Mouse (Mus musculus) E14TG2a.4 (cell line): ENCODE measurements around the gene Csrnp1.

Experiments
- H3K27me3 ChIP-seq: 2 replicates; pipeline ENCODE4 v1.6.1; 2014; ENCODE audit warnings: low read length, control low read depth; ENCODE audit not compliant: insufficient read depth
- H3K36me3 ChIP-seq: 2 replicates; pipeline ENCODE4 v1.6.1; 2014; ENCODE audit warnings: low read length, control low read depth; ENCODE audit not compliant: insufficient read depth
- H3K4me1 ChIP-seq: replicated peaks from 2 replicates; pipeline ENCODE4 v1.6.1; 2014; ENCODE audit warnings: low read depth, low read length, control low read depth
- H3K4me3 ChIP-seq: replicated peaks from 2 replicates; pipeline ENCODE4 v1.5.1; 2014; ENCODE audit warnings: mild to moderate bottlenecking, low read length
- H3K9me3 ChIP-seq: 2 replicates; pipeline ENCODE4 v1.6.1; 2014; ENCODE audit warnings: low read length, control low read depth
- CTCF ChIP-seq: conservative IDR thresholded peaks from 2 replicates; pipeline ENCODE4 v1.5.1; 2014; ENCODE audit warnings: low read length
- NANOG ChIP-seq: IDR thresholded peaks from 2 replicates; pipeline ENCODE4 v1.6.1; 2014; ENCODE audit warnings: borderline replicate concordance, low read length, mixed read lengths
- POU5F1 ChIP-seq: IDR thresholded peaks from 2 replicates; pipeline ENCODE4 v1.6.1; 2014; ENCODE audit warnings: low read length, borderline replicate concordance

Csrnp1 gene

DNA sequence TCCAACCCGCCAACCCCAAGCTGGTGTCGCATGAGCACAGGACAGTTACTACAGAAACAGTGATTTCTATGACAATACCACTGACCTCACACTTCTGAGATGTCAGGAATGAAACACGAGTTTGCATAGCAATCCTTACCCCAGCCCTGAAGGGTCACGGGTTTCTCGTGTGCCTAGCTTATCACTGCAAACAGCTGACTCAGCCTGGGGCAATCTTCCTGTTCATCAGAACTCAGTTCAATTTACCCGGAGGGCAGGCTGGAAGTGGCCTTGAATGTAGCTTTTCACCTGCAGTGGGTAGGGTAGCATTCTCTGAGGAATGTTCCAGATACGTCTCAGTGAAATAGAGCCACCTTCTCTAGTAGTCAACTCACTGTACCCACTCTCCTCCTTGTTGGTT, 9.7 kb upstream of the Csrnp1 start:
- Histone ChIP-seq H3K36me3 (no peaks in the 10 kb centered on the region), H3K9me3 (no peaks in the 10 kb centered on the region), H3K4me3 (no peak overlapping the region), H3K27me3 (peaks cover 14% of the 10 kb centered on the region), H3K4me1 (peaks cover 70% of the 10 kb centered on the region)
- TF ChIP-seq CTCF (no peak), POU5F1 (no peak), NANOG (no peak)

DNA sequence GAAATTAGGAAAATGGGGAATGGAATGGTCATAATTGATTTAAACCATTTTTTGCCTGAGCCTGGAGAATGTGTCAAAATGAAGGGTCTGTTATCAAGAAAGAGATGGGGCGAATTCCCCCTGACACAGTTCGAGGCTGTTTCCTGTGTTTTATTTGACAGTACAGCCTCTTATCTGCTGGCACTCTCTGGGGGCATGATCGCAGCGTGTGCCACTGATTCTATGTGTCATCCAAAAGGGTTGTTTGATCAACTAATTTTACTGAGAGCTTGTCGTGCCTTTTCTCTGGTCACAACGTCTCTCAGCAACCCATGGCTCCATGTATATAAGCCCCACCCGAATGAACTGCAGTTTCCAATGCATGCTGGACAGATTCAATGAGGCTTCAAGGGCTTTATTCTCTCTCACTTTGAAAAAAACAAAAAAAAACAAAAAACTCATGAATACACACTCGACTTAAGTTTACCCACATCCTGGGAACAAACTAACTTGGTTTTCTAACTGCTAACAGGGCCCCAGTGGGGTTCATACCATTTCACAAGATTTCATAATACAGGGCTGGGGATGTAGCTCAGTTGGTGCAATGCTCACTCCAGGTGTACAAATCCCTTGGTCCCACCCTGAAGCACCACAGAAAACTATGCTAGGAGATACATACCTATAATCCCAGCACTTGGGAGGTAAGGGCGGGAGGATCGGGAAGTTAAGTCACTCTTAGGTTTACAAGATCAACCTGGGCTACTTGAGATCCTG, 8.8 kb upstream of the Csrnp1 start:
- no peak for TF ChIP-seq NANOG
- no peak for TF ChIP-seq CTCF
- TF ChIP-seq POU5F1: no peak
- H3K27me3 ChIP-seq: peaks cover 14% of the 10 kb centered on the region

DNA sequence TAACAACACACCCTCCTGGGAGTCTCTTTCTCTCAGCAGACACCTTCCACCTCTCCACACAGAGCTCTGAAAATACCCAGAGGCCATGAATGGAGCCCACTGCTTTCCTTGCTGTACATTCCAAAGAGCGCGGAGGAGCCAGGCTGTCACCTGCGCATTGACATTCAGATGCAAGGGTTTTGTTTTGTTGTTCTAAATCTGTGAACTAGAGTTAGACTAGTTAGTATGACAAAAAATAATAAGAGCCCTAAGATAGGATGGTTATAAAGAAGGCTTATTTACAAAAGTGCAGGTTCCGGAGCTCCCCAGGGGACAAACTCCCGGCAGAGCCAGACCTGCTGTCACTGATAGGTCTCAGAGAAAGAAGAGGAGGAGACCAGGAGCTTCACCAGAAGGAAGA, 6.9 kb upstream of the Csrnp1 start:
- Histone ChIP-seq H3K27me3 (peaks cover 14% of the 10 kb centered on the region), H3K36me3 (no peaks in the 10 kb centered on the region), H3K4me1 (peaks cover 77% of the 10 kb centered on the region), H3K4me3 (no peak overlapping the region), H3K9me3 (no peaks in the 10 kb centered on the region)
- TF ChIP-seq CTCF (no peak), NANOG (peak; percentile 83)

More for the DNA sequence above, 8.8 kb upstream of the Csrnp1 start:
- Histone ChIP-seq H3K4me1 (peaks cover 67% of the 10 kb centered on the region), H3K9me3 (no peaks in the 10 kb centered on the region), H3K4me3 (no peak overlapping the region), H3K36me3 (no peaks in the 10 kb centered on the region)

DNA sequence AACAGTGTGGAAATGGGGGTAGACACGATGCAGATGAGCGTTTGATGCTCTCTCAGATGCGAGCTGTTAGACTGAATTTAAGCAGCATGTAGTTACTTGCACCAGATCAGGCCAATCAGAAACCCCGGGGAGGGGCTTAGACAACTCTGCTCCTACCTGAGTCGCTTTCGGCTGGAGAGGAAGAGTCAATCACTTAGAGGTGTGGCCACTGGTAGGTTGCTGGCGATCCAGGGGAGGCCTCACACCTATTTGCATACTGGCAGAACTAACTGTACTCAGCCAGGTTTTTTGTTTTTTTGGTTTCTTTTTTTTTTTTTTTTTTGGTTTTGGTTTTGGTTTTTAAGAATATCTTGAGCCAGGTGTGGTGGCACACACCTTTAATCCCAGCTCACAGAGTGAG, 3.8 kb upstream of the Csrnp1 start:
- no peaks in the 10 kb centered on the region for H3K36me3 ChIP-seq

DNA sequence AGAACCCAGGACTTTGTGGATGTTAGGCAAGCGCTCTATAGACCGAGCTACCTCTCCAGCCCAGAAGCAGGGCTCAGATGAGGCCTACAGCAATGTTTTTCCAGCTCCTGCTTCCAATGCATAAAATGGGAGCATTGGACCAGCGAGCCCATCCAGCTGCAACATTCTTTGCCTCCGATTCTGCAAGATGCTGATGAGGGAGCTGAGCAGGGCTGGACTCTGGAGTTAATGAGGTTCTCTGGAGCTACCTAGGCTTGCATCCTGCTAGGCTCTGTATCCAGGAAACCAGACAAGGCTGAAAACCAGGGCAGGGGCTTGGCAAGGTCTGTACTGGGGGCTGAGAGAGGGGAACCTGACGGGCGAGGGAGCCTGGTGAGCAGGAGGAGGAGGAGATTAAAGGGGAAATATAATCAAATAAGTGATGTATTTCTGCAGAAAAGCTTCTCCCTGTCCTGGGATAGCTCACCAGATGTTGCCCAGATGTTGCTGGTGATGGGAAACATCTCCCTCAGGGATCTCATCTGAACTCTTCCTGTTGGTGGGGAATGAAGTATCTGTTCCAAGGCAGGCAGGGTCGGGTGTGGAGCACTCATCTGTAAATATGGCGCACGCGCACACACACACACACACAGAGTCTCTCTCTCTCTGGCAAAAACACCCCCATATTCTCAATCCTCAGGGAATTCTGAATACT, 1.6 kb upstream of the Csrnp1 start:
- TF ChIP-seq NANOG: no peak
- TF ChIP-seq POU5F1: no peak
- TF ChIP-seq CTCF: no peak
- Histone ChIP-seq H3K36me3 (0 out of 2 replicates have a peak, but pooled peaks cover under 1% of the 10 kb centered on the region), H3K4me1 (peaks cover 67% of the 10 kb centered on the region), H3K9me3 (no peaks in the 10 kb centered on the region), H3K27me3 (no peaks in the 10 kb centered on the region), H3K4me3 (no peak overlapping the region)

More for the DNA sequence above, 3.8 kb upstream of the Csrnp1 start:
- Histone ChIP-seq H3K4me3 (no peak overlapping the region), H3K9me3 (no peaks in the 10 kb centered on the region), H3K27me3 (peaks cover 8% of the 10 kb centered on the region), H3K4me1 (peaks cover 68% of the 10 kb centered on the region)
- TF ChIP-seq CTCF (no peak), NANOG (no peak), POU5F1 (no peak)

DNA sequence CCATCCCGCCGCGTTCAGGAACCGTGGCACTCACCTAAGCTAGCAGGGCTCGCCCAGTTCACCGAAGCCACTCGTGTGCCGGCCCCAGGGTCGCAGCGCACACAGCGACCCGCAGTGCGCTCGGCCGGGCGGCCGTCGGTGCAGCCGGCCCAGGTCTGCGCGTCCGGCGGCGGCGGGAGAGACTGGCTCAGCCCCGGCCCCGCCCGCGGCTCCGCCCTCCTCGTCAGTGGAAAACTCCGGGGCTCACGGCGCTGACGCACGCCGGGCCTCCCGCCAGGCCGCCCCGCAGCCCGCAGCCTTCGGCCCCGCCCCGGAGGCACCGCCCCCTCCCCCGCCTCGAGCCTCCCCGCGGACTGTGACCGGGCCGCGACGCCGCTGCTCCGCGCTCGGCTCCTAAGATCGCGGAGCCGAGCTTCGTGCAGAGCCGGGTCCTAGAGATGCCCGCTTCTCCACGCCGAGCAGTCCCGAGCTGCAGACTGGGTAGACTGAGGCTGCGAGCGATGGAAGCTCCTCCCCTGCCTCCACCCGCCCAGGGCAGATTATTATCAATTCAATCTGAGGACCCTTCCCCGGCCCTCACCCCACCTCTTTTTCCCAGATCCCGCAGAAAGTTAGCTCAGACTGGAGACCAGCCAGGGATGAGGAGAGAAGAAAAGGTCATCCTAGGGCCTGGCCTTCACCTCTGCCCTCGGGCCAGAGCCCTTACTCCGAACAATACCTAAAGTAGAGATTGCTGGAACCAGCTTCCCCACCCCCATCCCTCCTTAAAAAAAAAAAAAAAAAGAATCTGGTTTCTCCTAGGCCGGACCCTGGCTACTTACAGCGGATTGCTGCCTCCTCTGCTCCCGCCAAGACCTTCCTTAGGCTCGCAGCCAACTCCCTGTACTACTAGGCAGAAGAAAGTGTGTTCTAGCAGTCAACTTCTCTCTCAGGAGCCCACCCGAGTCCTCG, 598 bp downstream of the Csrnp1 start:
- H3K9me3 ChIP-seq: no peaks in the 10 kb centered on the region
- peaks cover 82% of the 10 kb centered on the region for H3K4me1 ChIP-seq
- peak overlapping the region; percentile 91 for H3K4me3 ChIP-seq
- no peak for TF ChIP-seq POU5F1
- no peak for TF ChIP-seq NANOG
- no peak for TF ChIP-seq CTCF
- peaks cover 18% of the 10 kb centered on the region for H3K36me3 ChIP-seq
- no peaks in the 10 kb centered on the region for H3K27me3 ChIP-seq

DNA sequence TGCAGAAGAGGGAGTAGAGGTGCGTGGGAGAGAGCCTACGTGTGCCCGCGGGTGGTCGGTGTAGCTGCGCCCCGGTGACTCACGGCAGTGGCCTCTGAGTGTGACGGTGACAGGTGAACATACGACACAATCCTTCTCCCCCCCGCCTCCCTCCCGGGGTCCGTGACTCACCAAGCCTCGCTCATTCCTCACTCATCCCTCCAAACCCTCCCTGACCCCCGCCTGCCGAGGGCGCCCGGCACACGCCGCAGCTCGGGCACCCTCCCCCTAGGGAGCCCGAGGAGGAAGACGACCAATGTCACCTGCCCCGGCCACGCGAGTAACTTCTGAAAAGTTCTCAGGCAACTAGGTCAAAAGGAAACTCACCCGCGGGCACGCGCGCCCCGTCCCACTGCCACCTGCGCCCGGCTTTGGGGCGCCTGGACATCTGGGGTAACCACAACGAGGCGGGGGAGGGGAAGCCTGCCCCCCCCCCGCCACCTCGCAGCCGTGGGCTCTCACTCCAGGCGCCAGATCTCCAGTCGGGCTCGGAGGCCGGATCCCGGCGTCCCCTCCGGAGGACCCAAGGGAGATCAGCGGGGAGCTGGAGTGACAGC, 1.4 kb downstream of the Csrnp1 start:
- peaks cover 18% of the 10 kb centered on the region for H3K36me3 ChIP-seq
- no peaks in the 10 kb centered on the region for H3K27me3 ChIP-seq
- peak overlapping the region; percentile 91 for H3K4me3 ChIP-seq
- peaks cover 84% of the 10 kb centered on the region for H3K4me1 ChIP-seq
- H3K9me3 ChIP-seq: no peaks in the 10 kb centered on the region
- no peak for TF ChIP-seq NANOG
- no peak for TF ChIP-seq CTCF
- TF ChIP-seq POU5F1: no peak

DNA sequence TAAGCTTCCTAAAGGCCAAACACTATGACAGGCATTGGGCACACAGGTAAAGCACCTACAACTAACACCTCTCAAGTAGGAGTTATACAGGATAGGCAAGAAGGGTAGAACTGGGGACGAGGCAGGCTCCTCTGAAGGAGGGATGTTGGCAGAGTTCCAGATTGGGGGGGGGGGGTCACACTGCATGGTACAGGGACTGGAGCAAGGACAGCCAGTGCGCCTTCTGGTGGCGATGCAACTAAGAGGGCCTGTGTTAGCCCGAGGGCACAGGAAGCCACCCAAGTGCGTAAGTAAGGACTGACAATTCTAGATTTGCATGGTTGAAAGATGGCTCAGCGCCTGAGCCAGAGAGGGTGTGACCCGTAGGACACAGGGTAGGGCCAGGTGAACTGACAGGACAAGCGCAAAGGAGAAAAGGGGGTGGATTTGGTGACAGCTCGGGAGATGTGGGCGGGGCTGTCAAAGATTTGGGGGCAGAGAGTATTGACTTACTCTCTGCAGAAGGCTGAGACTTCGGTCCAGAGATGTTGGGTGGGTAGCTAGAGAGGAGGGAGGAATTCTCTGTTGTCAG, 2.1 kb downstream of the Csrnp1 start:
- Histone ChIP-seq H3K4me3 (peak overlapping the region; percentile 91), H3K27me3 (no peaks in the 10 kb centered on the region), H3K9me3 (no peaks in the 10 kb centered on the region), H3K4me1 (peaks cover 84% of the 10 kb centered on the region), H3K36me3 (peaks cover 18% of the 10 kb centered on the region)
- TF ChIP-seq NANOG (no peak), POU5F1 (no peak), CTCF (no peak)
